Mouse (Mus musculus): Measurements from ENCODE around the gene Fgd3.

The Fgd3 gene

GRCm38 (mm10) chr13:49341012-49341830 is 21.1 kb upstream of the Fgd3 start, which contains the start of gene Bicd2:
Gene Bicd2 (plus strand): TSS chr13:49341585.
- peak; percentile 93 to 96 for DNase-seq

GRCm38 (mm10) chr13:49338893-49339546 is 18.9 kb upstream of the Fgd3 start:
- peak in 1 of 2 experiments; percentile 48 for DNase-seq

- DNase-seq = no peak
Measured at GRCm38 (mm10) chr13:49335077-49335982, 15.2 kb upstream of the Fgd3 start.

GRCm38 (mm10) chr13:49333250-49333649 is 13.1 kb upstream of the Fgd3 start:
- no peak for DNase-seq

- no peak for DNase-seq
Measured at GRCm38 (mm10) chr13:49328101-49328500, 8.0 kb upstream of the Fgd3 start.

GRCm38 (mm10) chr13:49326246-49327206 is 6.4 kb upstream of the Fgd3 start:
- DNase-seq = peak; percentile 70 to 83

- no peak for DNase-seq
Measured at GRCm38 (mm10) chr13:49324871-49325270, 4.8 kb upstream of the Fgd3 start.

GRCm38 (mm10) chr13:49322739-49323138 is 2.6 kb upstream of the Fgd3 start:
- no peak for DNase-seq

- DNase-seq = no peak
Measured at GRCm38 (mm10) chr13:49322169-49322568, 2.1 kb upstream of the Fgd3 start.

GRCm38 (mm10) chr13:49321452-49321851 is 1.3 kb upstream of the Fgd3 start:
- no peak for DNase-seq

GRCm38 (mm10) chr13:49320514-49320913 is 403 bp upstream of the Fgd3 start:
- no peak for DNase-seq

- no peak for DNase-seq
Measured at GRCm38 (mm10) chr13:49317914-49318313, 2.2 kb downstream of the Fgd3 start.

- DNase-seq = no peak
Measured at GRCm38 (mm10) chr13:49317508-49317907, 2.6 kb downstream of the Fgd3 start.

- DNase-seq = no peak
Measured at GRCm38 (mm10) chr13:49316386-49317162, 3.5 kb downstream of the Fgd3 start.

GRCm38 (mm10) chr13:49311642-49312041 is 8.5 kb downstream of the Fgd3 start:
- DNase-seq = no peak

- no peak for DNase-seq
Measured at GRCm38 (mm10) chr13:49309501-49309900, 10.6 kb downstream of the Fgd3 start.

- no peak for DNase-seq
Measured at GRCm38 (mm10) chr13:49308861-49309403, 11.2 kb downstream of the Fgd3 start.

- DNase-seq = no peak
Measured at GRCm38 (mm10) chr13:49308206-49308605, 11.9 kb downstream of the Fgd3 start.

GRCm38 (mm10) chr13:49307311-49307969 is 12.7 kb downstream of the Fgd3 start:
- no peak for DNase-seq

- no peak for DNase-seq
Measured at GRCm38 (mm10) chr13:49306771-49307310, 13.3 kb downstream of the Fgd3 start.

All from cerebellum, postnatal 25 days (tissue).